Mouse (Mus musculus): ENCODE data around the gene Plekhg1.

DNA sequence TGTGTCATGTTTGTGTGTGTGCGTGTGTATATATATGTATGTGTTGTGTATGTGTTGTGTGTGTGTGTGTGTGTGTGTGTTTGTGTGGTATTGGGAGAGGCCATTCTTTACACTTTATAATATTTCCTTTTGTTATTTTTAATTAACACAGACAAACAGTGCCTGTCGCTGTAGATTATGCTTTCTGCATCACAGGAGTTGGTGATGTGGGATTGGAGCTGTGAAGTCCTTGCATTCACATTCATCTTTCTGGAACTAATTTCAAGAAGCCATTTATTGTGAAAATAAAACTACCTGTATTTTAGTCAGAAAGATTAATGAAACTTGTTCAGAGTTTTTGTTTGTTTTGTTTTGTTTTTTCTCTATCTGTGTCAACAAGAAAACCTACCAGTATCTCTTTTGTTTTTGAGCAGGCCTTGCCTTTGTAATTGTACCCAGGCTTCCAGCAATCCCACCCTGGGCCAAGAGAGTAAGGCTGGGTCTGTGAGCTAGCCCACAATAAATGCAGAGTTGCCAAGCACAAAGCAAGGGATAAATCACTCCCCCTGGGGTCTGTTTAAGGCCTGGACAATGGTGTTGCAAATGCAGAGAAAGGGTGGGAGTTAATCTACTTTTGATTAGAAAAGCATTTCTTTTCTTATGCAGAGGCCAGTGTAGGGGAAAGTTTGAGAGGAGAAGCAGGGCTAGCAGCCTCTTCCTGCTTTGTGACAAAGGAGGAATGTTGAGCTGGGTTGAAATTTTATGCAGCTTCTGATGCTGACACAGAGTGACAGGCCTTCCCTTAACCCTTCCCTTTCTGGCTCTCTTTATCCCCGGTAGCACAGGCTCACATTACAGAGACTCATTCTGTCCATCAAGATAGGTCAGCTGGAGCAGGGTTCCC lies 151.5 kb downstream of the Plekhg1 start:
- TF ChIP-seq POLR2A (IDR thresholded peaks at IDR 0.05; ENCODE audit: insufficient read depth, low read length) (no peak), CTCF (IDR thresholded peaks at IDR 0.05; ENCODE audit: low read depth, low read length) (no peak), EP300 (IDR thresholded peaks at IDR 0.05; ENCODE audit: insufficient read depth, low read depth, low read length) (peak; percentile 58; the same call in 1 of the 2 replicates)

Data from ES-Bruce4 (cell line).